Mouse (Mus musculus) embryonic stem cell, embryonic (primary cell): ENCODE data around the gene Mrpl27.

Experiments used
- CTCF ChIA-PET, 4 experiments: fragments of 300-600 bp in 2 of 4; fragments of 350-600 bp in 2 of 4; sonication (Branson Sonifier 250); formaldehyde crosslinking; loops; one replicate each; lab custom pipeline; 2022; ENCODE audit warnings: inconsistent platforms in 2 of 4; lab: Charles Lee
- POLR2A ChIA-PET, 4 experiments: fragments of 300-600 bp in 2 of 4; fragments of 350-600 bp in 2 of 4; sonication (Branson Sonifier 250); formaldehyde crosslinking; loops; one replicate each; lab custom pipeline; 2022; ENCODE audit warnings: antibody characterized with exemption in 4 of 4, inconsistent platforms in 1 of 4; lab: Charles Lee

Gene Mrpl27

DNA sequence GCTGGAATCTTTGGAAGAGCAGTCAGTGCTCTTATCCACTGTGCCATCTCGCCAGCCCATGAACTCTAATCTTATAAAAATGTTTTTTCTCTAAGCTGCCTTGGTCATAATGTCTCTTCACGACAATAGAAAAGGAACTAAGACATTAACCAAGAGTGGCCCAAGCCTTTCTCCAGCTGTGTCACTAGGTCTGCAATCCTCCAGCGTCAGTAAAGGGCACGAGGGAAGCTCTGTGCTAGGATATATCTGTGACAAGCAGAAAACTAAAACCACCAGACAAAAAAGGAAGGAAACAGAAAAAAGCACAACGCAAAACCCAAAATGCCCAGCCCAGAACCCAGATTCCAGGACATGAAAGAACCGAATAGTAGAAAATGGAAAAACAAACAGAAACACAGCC is 33.6 kb downstream of the Mrpl27 start:
- CTCF ChIA-PET = interaction anchor here in 3 of 4 experiments (0.7 to 1.3 kb wide), 6 partner anchors 10 to 98 kb away, joined by 3 to 5 read pairs (median 3); partner anchors contain the start of gene Cdc34b (in 1 of the 3)
- POLR2A ChIA-PET = interaction anchor here in 2 of 4 experiments (0.7 to 1.1 kb wide), 3 partner anchors 11 to 843 kb away, joined by 3 to 7 read pairs (median 3); no protein-coding TSS in a partner anchor

DNA sequence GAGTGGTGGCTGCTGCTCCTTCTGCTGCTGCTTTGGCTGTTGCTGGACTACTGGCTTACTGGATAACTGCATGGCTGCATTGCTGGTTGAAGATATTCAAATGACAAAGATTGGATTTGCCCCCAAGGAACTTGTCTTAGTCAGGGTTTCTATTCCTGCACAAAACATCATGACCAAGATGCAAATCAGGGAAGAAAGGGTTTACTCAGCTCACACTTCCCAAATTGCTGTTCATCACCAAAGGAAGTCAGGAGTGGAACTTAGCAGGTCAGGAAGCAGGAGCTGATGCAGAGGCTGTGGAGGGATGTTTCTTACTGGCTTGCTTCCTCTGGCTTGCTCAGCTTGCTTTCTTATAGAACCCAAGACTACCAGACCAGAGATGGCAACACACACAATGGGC is 38.9 kb downstream of the Mrpl27 start:
- CTCF ChIA-PET = interaction anchor here (0.6 to 1.5 kb wide), 5 partner anchors 34 to 393 kb away, joined by 3 to 15 read pairs (median 5); no protein-coding TSS in a partner anchor
- POLR2A ChIA-PET = interaction anchor here in 2 of 4 experiments (0.6 to 1.4 kb wide), 5 partner anchors 12 to 258 kb away, joined by 3 to 4 read pairs (median 3); no protein-coding TSS in a partner anchor

DNA sequence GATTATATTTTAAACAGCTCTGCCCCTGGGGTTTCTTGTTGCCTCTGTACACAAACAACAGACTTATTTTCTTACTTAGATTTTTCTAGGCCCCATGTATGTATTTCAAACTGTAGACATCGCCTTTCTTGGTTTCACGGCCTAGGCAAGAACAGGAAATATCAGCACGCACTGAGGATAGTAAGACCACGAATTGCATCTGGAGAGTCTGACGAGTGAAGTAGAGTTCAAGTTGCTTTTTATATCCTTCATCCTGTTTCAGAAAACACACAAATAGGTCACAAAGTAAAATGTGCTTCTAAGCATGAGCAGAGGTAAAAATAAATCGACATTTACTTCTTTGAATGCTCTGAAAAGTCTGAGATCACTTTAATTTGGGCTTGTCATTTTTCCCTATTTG is 41.9 kb downstream of the Mrpl27 start:
- CTCF ChIA-PET = interaction anchor here in 2 of 4 experiments (0.6 to 0.7 kb wide), 3 partner anchors 14 to 89 kb away, joined by 3 to 4 read pairs (median 3); no protein-coding TSS in a partner anchor
- POLR2A ChIA-PET = interaction anchor here in 1 of 4 experiments (0.6 kb wide), 2 partner anchors 9 to 270 kb away, joined by 3 read pairs; partner anchors contain the start of gene Gm11541

GRCm38 (mm10) chr11:94697140-94697539 is 43.6 kb downstream of the Mrpl27 start:
- ChIA-PET POLR2A (interaction anchor here in 3 of 4 experiments (0.6 to 1.5 kb wide), 9 partner anchors 13 to 729 kb away, joined by 3 to 4 read pairs (median 3); partner anchors contain the start of genes Gm20390 (in 1 of the 3), Lrrc59 (in 1 of the 3), Nme1 (in 1 of the 3) and Tob1 (in 1 of the 3)), CTCF (interaction anchor here (0.6 to 2.6 kb wide), 33 partner anchors 9 to 294 kb away, joined by 3 to 28 read pairs (median 5); partner anchors contain the start of genes Lrrc59 (in 2 of the 4), Ppp1r9b (in 1 of the 4) and Xylt2 (in 1 of the 4))

GRCm38 (mm10) chr11:94697703-94698464 is 44.3 kb downstream of the Mrpl27 start:
- POLR2A ChIA-PET = interaction anchor here (0.6 to 1.5 kb wide), 15 partner anchors 12 to 730 kb away, joined by 3 to 7 read pairs (median 3); partner anchors contain the start of genes Chad (in 1 of the 4), Eme1 (in 1 of the 4), Gm20390 (in 1 of the 4) and Lrrc59 (in 1 of the 4)

DNA sequence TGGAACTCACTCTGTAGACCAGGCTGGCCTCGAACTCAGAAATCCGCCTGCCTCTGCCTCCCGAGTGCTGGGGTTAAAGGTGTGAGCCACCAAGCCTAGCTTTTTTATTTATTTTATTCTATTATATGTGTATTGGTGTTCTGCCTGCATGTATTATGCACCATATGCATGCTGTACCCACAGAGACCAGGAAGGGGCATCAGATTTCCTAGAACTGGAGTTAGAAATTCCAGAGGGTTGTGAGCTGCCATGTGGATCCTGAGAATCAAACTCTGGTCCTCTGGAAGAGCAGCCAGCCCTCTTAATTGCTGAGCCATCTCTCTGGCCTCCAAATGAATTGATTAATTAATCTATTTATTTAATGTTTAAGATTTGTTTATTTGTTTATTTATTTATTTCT is 45.8 kb downstream of the Mrpl27 start:
- CTCF ChIA-PET = interaction anchor here in 2 of 4 experiments (1.0 to 2.5 kb wide), 6 partner anchors 17 to 139 kb away, joined by 3 to 31 read pairs (median 4); no protein-coding TSS in a partner anchor
- POLR2A ChIA-PET = interaction anchor here in 3 of 4 experiments (0.6 to 2.5 kb wide), 6 partner anchors 8 to 913 kb away, joined by 3 to 5 read pairs (median 4); no protein-coding TSS in a partner anchor

More at GRCm38 (mm10) chr11:94697703-94698464, 44.3 kb downstream of the Mrpl27 start:
- CTCF ChIA-PET = interaction anchor here (0.6 to 2.6 kb wide), 34 partner anchors 10 to 293 kb away, joined by 3 to 28 read pairs (median 5); partner anchors contain the start of genes Lrrc59 (in 2 of the 4), Ppp1r9b (in 1 of the 4) and Xylt2 (in 1 of the 4)

- ChIA-PET POLR2A (interaction anchor here in 3 of 4 experiments (0.7 to 2.5 kb wide), 5 partner anchors 10 to 706 kb away, joined by 3 to 5 read pairs (median 4); partner anchors contain the start of genes Lrrc59 (in 1 of the 3) and Xylt2 (in 1 of the 3)), CTCF (interaction anchor here (0.6 to 2.5 kb wide), 8 partner anchors 9 to 408 kb away, joined by 3 to 31 read pairs (median 5); partner anchors contain the start of genes Eme1 (in 1 of the 4) and Mrpl27 (in 1 of the 4))
Measured at GRCm38 (mm10) chr11:94701401-94702215, 48.0 kb downstream of the Mrpl27 start.

GRCm38 (mm10) chr11:94702216-94702610 is 48.6 kb downstream of the Mrpl27 start:
- ChIA-PET POLR2A (interaction anchor here in 1 of 4 experiments (0.7 kb wide), 1 partner anchor 706 kb away, joined by 3 read pairs; no protein-coding TSS in a partner anchor), CTCF (interaction anchor here in 2 of 4 experiments (0.7 to 1.7 kb wide), 3 partner anchors 49 to 409 kb away, joined by 3 to 14 read pairs (median 13); partner anchors contain the start of genes Eme1 (in 1 of the 2) and Mrpl27 (in 1 of the 2))

- POLR2A ChIA-PET = interaction anchor here in 1 of 4 experiments (0.6 to 0.8 kb wide), 4 partner anchors 8 to 190 kb away, joined by 3 read pairs; no protein-coding TSS in a partner anchor
- CTCF ChIA-PET = interaction anchor here (0.6 to 2.6 kb wide), 9 partner anchors 26 to 1035 kb away, joined by 3 to 16 read pairs (median 6); partner anchors contain the start of gene Ankrd40 (in 1 of the 4)
Measured at GRCm38 (mm10) chr11:94704020-94704419, 50.5 kb downstream of the Mrpl27 start.

DNA sequence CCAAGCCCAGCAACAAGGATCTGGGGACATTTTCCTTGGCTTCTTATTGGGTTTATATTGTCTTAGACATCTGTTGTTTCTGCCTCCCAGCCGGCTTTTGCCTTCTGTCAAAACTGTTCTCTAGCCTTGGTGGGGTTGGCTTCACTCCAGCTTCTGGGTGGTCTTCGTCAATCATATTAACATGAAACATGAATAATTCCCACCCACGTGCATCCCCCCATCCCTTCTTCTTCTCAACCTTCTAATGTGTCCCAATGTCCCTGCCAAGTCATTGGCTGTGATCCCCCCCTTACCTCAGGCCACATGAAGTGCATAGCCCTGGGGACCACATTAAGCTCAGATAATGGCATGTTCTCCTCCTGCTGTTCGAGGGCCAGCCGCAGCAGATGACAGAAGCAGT is 50.9 kb downstream of the Mrpl27 start, which contains the start of gene Gm11541:
Gene Gm11541, minus strand, starts transcription at position 28 of the 400 bp plus-strand sequence.
- POLR2A ChIA-PET = interaction anchor here in 1 of 4 experiments (0.6 to 1.3 kb wide), 3 partner anchors 9 to 190 kb away, joined by 3 read pairs; no protein-coding TSS in a partner anchor
- CTCF ChIA-PET = interaction anchor here in 3 of 4 experiments (0.9 to 2.6 kb wide), 3 partner anchors 25 to 26 kb away, joined by 6 to 11 read pairs (median 10); no protein-coding TSS in a partner anchor
